7 mouse cellular contexts compared by ENCODE assay signal in the genomic region with DNA sequence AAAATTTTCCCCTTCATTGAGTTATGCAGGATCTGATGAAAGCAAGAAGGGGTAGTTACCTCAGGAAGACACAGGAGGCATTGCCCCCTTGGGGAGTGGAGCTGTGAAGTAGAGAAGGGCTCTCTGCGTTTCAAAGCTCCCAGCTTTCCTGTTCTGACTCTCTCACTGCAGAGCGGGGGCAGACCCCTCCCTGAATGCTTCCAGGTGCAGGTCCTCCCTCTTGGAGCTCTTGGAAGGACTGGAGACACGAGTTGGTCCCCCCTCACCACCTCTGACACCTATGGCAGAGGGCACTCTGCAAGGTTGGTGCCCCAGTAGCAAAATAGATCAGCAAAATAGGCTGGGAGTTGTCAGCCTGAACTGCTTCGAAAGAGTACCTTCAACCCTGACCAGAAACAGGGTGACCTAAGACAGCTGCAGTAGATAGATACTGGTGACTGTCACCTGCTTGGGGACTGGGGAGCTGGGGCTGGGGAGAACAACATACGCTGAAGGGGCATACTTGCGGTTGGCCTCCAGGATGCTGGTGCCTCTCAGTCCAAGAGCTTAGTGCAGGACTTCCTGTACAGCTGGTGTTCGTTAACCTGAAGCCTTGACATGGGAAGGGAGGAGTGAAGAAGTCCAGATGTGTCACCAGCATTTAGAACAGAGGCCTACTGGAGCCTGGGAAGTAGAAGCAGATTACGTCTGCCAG. TPM values are rescaled to one million over a fixed set of nuclear protein-coding genes. Genes with fewer than 3 reads are reported as not detected.
A peak's percentile ranks its signal among the peaks of the same experiment; 100 is the strongest.
DNase-seq lines count a peak whose midpoint lies in the region; ATAC-seq and TF ChIP-seq lines count a peak whose summit lies in the region.

No protein-coding gene starts in this region.

- no peak for TF ChIP-seq CTCF in liver, postnatal 0 days (IDR thresholded peaks at IDR 0.05; ENCODE audit: low read depth)

- no peak overlapping the region for H3K9ac ChIP-seq in heart, embryonic 12.5 days
- peak overlapping the region; percentile 46; the same call in 1 of the 2 replicates for H3K9ac ChIP-seq in liver, postnatal 0 days (replicated peaks)

- H3K27ac ChIP-seq in heart, embryonic 12.5 days (ENCODE audit: poor library complexity, severe bottlenecking), result peak overlapping the region; percentile 90
- peak overlapping the region; percentile 89 for H3K27ac ChIP-seq in liver, postnatal 0 days (ENCODE audit: low read depth)

- H3K27me3 ChIP-seq in heart, embryonic 12.5 days (replicated peaks), result no peaks in the 10 kb centered on the region
- no peaks in the 10 kb centered on the region for H3K27me3 ChIP-seq in liver, postnatal 0 days (ENCODE audit: insufficient read depth, low read length)

- no peaks in the 10 kb centered on the region for H3K36me3 ChIP-seq in heart, embryonic 12.5 days
- no peaks in the 10 kb centered on the region for H3K36me3 ChIP-seq in liver, postnatal 0 days (replicated peaks; ENCODE audit: insufficient read depth, low read length)

- WGBS in heart, embryonic 12.5 days, result 14% methylated on average over 8 of the region's 8 CpGs
- 20% methylated on average over 8 of the region's 8 CpGs for WGBS in liver, postnatal 0 days (ENCODE audit: insufficient replicate concordance)

- DNase-seq in 3T3-L1 (ENCODE audit: low read depth, low spot score), result peak; percentile 76
- DNase-seq in B cell, adult 2 months, result peak; percentile 46 to 53
- DNase-seq in liver, postnatal 0 days, result peak; percentile 48
- no peak for DNase-seq in gastrocnemius, postnatal 4 days (ENCODE audit: low spot score in 2 of 2)
- DNase-seq in adrenal gland, postnatal 4 days (ENCODE audit: low spot score in 2 of 2), result no peak
- DNase-seq in adrenal gland, postnatal 36 days, result no peak

- peak; percentile 49; the same call in 1 of the 2 replicates for TF ChIP-seq EP300 in liver, postnatal 0 days (IDR thresholded peaks at IDR 0.05; ENCODE audit: low read depth)

- no peak overlapping the region for H3K4me3 ChIP-seq in heart, embryonic 12.5 days
- no peak overlapping the region for H3K4me3 ChIP-seq in liver, postnatal 0 days (ENCODE audit: low read depth, low read length)

- peaks cover 72% of the 10 kb centered on the region for H3K4me1 ChIP-seq in heart, embryonic 12.5 days (replicated peaks)
- peaks cover 91% of the 10 kb centered on the region for H3K4me1 ChIP-seq in liver, postnatal 0 days (ENCODE audit: insufficient read depth)

- H3K4me2 ChIP-seq in heart, embryonic 12.5 days, result peak overlapping the region; percentile 19
- peak overlapping the region; percentile 46 for H3K4me2 ChIP-seq in liver, postnatal 0 days (ENCODE audit: low read depth, low read length)

- peaks cover 8% of the 10 kb centered on the region for H3K9me3 ChIP-seq in heart, embryonic 12.5 days (replicated peaks)
- peaks cover 4% of the 10 kb centered on the region; the same call in 1 of the 2 replicates for H3K9me3 ChIP-seq in liver, postnatal 0 days (ENCODE audit: low read length)

- ATAC-seq in heart, embryonic 12.5 days (ENCODE audit: insufficient number of reproducible peaks, low FRiP score), result peak; percentile 88
- peak; percentile 65 for ATAC-seq in liver, postnatal 0 days

RNA-seq across cellular contexts. Expression of gene Ggta1, which starts 40.8 kb away (rescaled TPM):
- polyA plus RNA-seq in heart, embryonic 12.5 days (2016; fragmentation: Nextera tagmentation; extraction: Ambion mirVana), result 46.5 and 47.1 TPM in 2 replicates
- polyA plus RNA-seq in liver, postnatal 0 days (2015; fragmentation: Nextera tagmentation; extraction: Ambion mirVana), result 5.2 and 6.2 TPM in 2 replicates
- 10 to 100 TPM; 21.0 to 25.4 TPM for total RNA-seq in gastrocnemius, postnatal 4 days (2021)
- 10 to 100 TPM; 15.0 to 15.4 TPM for total RNA-seq in adrenal gland, postnatal 4 days (2021)
- 10 to 100 TPM in 1 of 2 experiments, 1 to 10 TPM in 1; 7.9 to 14.2 TPM for total RNA-seq in adrenal gland, postnatal 36 days (2021)

RNA-seq across cellular contexts. Expression of gene Dab2ip, which starts 54.2 kb away (rescaled TPM):
- 55.6 and 62.5 TPM in 2 replicates for polyA plus RNA-seq in heart, embryonic 12.5 days (2016; fragmentation: Nextera tagmentation; extraction: Ambion mirVana)
- polyA plus RNA-seq in liver, postnatal 0 days (2015; fragmentation: Nextera tagmentation; extraction: Ambion mirVana), result 6.9 and 9.1 TPM in 2 replicates
- total RNA-seq in gastrocnemius, postnatal 4 days (2021), result 10 to 100 TPM; 72.7 to 80.4 TPM
- total RNA-seq in adrenal gland, postnatal 4 days (2021), result 10 to 100 TPM; 74.4 to 77.6 TPM
- total RNA-seq in adrenal gland, postnatal 36 days (2021), result 100 to 1,000 TPM in 1 of 2 experiments, 10 to 100 TPM in 1; 65.0 to 103 TPM

Comparison
In these comparisons a context has a peak if more than half of its experiments do, and no peak if none do; other contexts are left out.
1. DNase-seq: peak in 3T3-L1 (single experiment), B cell, adult 2 months (2 of 2) and liver, postnatal 0 days (single experiment); none in gastrocnemius, postnatal 4 days (0 of 2), adrenal gland, postnatal 4 days (0 of 2) and adrenal gland, postnatal 36 days (0 of 2).